Mouse (Mus musculus): ENCODE results near the gene Hoxc9.

Gene Hoxc9

GRCm38 (mm10) chr15:102978615-102979515 is 2.6 kb downstream of the Hoxc9 start:
- no peak for DNase-seq (ENCODE audit: low read depth)

DNA sequence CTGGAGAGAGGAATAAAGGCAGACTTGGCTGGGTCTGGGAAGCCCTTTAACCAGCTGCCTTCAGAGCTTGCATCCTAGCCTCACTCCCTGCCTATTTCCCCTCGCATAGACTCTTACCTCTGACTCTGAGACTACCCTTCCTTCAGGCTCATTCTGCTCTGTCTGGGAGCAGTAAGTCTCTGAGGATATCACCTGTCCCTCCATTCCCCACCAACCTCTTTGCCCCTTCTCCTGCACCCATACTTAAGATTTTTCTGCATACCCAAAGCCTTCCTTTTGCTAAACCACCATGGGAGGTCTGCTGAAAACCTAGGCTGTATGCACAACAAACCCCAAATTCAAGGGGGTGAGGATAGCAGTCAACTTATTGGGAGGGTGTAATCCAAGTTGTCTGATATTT is 3.7 kb downstream of the Hoxc9 start:
- no peak for DNase-seq (ENCODE audit: low read depth)

DNA sequence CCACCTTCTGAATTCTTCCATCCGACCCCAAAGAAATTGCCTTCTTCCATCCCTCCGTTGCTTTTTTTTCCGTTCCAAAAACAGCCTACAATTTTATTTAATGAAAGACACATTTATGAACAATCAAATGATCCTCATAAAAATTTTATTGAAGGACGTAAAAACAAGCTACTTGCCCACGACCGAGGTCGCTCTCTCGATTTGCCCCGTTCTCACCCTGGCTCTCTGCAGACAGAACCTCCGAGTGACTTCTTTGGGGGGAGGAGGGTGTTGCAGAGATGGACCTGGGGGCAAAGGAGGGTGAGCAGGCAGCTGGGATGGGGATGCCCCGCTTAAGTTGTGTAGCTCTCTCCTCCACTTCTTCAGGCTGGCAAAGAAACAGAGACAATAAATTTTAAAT is 4.1 kb downstream of the Hoxc9 start:
- DNase-seq (ENCODE audit: low read depth): no peak

- DNase-seq (ENCODE audit: low read depth): no peak
Measured at GRCm38 (mm10) chr15:102980912-102981311, 4.7 kb downstream of the Hoxc9 start.

DNA sequence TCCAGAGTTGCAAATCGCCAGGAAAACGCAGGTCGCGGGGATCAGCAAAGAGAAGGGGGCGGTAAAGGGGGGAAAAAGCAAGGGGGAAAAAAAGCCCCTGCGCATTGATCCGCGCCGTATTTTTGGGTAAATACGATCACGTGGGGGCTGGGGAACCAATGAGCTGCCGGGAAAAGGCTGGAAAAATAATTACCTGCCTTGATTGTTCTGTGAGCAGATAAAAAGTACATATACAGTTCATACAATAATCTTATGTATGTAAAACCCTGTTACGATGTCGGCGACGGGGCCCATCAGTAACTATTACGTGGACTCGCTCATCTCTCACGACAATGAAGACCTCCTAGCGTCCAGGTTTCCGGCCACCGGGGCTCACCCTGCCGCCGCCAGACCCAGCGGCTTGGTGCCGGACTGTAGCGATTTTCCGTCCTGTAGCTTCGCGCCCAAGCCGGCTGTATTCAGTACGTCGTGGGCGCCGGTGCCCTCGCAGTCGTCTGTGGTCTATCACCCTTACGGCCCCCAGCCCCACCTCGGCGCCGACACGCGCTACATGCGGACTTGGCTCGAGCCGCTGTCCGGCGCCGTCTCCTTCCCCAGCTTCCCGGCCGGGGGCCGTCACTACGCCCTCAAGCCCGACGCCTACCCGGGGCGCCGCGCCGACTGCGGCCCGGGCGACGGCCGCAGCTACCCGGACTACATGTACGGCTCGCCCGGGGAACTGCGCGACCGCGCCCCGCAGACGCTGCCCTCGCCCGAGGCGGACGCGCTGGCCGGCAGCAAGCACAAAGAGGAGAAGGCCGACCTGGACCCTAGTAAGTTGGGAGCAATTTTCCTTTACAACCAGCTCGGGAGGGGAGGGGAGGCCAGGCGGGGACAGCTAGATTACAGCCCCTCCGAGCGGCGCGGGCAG is 5.4 kb downstream of the Hoxc9 start:
- DNase-seq (ENCODE audit: low read depth): peak; percentile 49

DNA sequence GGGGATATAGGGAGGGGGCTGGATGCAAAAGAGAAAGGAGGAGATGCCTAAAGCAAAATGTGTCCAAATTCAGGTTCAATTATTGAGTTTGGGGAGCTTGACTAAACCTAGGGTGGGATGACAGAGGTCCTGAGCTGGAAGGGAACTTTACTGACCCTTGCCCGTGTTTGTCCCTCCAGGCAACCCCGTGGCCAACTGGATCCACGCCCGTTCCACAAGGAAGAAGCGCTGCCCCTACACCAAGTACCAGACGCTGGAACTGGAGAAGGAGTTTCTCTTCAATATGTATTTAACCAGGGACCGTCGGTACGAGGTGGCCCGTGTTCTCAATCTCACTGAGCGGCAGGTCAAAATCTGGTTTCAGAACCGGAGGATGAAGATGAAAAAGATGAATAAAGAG is 7.5 kb downstream of the Hoxc9 start:
- DNase-seq (ENCODE audit: low read depth): no peak

DNA sequence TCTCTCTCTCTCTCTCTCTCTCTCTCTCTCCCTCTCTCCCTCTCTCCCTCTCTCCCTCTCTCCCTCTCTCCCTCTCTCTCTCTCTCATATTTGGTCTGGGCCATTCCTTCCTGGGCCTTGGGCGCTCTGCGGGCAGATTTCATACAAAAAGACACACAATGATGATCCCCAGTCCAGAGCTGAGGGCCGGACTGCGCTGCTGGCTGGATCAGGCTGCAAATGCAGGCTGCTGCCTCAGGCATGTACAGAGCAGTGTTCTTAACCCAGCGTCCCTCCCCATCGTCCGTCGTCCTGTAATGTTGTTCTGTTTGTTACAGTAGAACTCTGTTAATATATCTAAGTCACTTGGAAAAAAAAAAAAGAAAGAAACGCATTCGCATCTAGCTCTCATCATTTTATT is 8.3 kb downstream of the Hoxc9 start:
- DNase-seq (ENCODE audit: low read depth): no peak

GRCm38 (mm10) chr15:102984925-102985324 is 8.7 kb downstream of the Hoxc9 start:
- no peak for DNase-seq (ENCODE audit: low read depth)

- DNase-seq (ENCODE audit: low read depth): peak; percentile 84
Measured at GRCm38 (mm10) chr15:102987124-102987833, 11.0 kb downstream of the Hoxc9 start.

GRCm38 (mm10) chr15:102988078-102988477 is 11.8 kb downstream of the Hoxc9 start:
- no peak for DNase-seq (ENCODE audit: low read depth)

- no peak for DNase-seq (ENCODE audit: low read depth)
Measured at GRCm38 (mm10) chr15:102990461-102991397, 14.5 kb downstream of the Hoxc9 start, which contains the start of gene Hoxc8. Gene Hoxc8, plus strand, starts transcription at chr15:102990607.

- no peak for DNase-seq (ENCODE audit: low read depth)
Measured at GRCm38 (mm10) chr15:102991782-102992181, 15.5 kb downstream of the Hoxc9 start.

GRCm38 (mm10) chr15:102992206-102992605 is 16.0 kb downstream of the Hoxc9 start:
- DNase-seq (ENCODE audit: low read depth): no peak

GRCm38 (mm10) chr15:102992863-102993262 is 16.6 kb downstream of the Hoxc9 start:
- DNase-seq (ENCODE audit: low read depth): no peak

GRCm38 (mm10) chr15:102996548-102996947 is 20.3 kb downstream of the Hoxc9 start:
- no peak for DNase-seq (ENCODE audit: low read depth)

DNA sequence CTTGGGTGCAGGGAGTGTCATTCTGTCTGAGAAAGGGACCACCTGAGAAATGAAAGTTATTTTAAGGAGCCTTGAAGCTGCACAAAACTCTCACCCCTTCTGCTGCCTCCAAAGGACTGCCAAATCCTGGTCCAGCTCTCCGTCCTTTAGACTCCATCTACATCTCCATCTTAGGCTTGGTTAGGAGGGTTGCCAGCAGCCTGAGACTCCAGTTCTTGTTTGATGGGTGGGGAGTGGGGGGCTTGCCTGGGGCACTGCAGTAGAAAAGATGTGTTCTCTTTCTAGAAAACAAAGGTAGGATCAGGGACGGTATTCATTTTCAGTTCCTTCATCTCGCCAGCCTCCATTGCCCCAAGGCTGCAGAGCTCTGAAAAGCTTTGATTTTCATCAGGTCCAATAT is 21.2 kb downstream of the Hoxc9 start:
- DNase-seq (ENCODE audit: low read depth): no peak

DNA sequence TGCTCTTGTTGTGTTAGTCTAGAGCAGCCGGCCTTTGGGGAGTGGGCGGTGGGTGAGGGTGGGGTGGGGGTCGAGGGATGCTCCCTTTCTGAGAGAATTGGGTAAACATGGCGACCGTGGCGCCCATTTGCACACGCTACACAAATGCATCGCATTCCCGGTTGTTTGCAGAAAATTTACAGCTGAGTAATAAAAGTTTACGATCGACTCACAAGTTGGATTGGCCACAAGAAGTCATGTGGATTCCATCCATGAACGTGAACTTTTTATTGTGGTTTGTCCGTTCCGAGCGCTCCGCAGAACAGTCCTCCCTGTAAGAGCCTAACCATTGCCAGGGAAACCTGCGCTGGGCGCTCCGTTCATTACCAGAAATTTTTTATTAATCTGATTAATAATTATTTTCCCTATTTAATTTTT is 21.7 kb downstream of the Hoxc9 start, which contains the start of gene Hoxc6:
Gene Hoxc6, plus strand, starts transcription at position 319 of the 417 bp plus-strand sequence.
- DNase-seq (ENCODE audit: low read depth): no peak

DNA sequence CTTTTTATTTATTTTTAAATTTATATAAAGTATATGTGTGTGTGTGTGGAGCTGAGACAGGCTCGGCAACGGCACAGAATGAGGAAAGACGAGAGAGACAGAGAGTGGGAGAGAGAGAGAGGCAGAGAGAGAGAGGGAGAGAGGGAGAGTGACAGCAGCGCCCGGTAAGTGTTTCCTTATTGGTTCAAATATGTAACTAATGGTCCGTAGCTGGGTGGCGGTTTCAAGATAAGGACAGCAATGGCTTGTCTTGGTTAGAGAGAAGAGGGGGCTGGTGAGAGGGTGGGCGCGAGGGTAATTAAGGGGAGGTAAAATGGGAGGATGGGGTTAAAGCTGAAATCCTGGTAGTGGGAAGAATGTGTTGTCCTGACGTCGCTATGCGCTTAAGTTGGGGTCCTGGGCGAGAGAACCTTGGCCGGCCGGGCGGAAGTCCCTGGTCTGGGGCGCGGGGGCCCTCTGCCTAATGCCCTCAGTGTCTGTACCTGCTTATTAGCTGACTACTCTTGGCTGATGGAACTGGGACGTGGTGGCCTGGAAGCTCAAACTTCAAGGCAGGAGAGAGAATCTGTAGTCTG is 22.5 kb downstream of the Hoxc9 start:
- DNase-seq (ENCODE audit: low read depth): no peak

DNA sequence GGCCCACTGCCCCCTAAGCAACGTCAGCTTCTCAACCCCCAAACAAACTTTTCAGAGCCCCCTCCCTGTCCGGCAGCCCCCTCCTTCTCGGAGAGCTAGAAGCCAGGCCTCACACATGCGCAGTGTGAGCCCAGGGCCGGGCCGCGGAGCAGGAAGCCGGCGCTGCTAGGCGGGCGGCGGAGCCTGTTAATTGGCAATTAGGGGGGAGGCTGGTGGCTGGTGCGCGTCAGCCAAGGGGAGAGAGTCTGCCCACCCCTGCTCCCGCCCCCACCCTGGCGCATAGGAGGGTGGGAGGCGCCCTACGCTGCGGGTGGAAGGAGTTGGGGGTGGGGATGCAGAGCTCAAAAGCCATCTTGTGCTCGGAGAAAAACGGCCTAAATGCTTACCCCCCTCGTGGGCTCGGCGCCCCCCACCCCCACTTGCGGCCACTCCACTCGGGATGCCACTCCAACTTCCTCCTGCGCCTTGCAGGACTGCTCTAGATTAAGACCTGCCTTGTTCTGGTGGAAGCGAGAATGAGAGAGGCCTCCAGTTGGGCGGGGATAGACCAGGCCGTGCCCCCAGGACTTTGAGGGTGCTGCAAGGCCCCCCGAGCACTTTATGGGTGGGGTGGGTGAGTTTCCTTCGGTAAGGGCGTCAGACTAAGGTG is 23.1 kb downstream of the Hoxc9 start:
- DNase-seq (ENCODE audit: low read depth): peak; percentile 70

DNA sequence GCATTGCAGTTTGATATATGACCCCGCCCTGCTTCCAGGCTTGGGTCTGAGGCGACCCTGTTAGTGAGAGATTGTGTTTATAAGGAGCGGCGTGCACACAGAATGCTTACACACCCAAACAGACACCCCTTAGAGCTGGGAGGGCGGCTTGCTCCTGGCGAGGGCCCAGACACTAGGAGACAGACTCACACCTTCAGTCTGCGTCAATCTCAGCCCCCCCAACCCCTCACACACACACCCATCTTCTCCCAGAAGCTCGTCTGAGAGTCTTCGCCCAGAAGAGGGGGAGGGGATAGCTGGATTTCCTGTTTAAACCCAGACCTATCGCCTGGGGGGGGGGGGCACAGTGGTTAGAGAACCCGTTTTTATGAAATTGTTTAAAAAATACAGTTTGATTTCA is 23.7 kb downstream of the Hoxc9 start:
- no peak for DNase-seq (ENCODE audit: low read depth)
